Mouse (Mus musculus): ENCODE results near the gene Brd4. TPM values are rescaled to one million over a fixed set of nuclear protein-coding genes. Genes with fewer than 3 reads are reported as not detected.

Brd4 gene
- total and polyA plus RNA-seq, 3 experiments, result 12.3 to 91.4 TPM; not detected in 1

DNA sequence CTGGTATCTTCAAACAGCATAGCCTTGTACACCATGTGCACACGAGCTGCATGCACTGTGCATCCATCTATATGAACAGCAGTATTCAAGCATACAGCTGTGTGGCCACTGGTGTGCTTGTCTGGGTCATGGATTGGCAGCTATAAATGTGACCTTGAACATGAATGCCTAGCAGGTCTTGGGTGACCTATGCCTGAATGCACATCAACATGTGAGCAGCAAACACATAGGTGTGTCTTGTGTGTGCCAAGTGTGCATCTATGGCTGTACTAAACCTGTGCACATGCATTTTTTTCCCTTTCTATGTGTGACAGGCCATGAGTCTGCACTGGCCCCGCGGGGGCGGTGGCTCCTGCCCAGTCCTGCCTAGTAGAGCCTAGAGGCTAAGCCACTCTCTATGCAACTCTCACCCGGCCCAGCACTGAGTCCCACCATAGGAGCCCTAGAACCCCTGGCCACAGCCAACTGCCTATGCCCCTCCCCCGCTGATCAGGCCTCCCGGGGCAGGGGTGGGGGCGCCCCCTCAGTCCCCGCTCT lies 119.2 kb downstream of the Brd4 start:
- no peak for DNase-seq (ENCODE audit: low read depth, low spot score)
- no peak overlapping the region for H3K9ac ChIP-seq (ENCODE audit: control insufficient read depth, low read depth, low read length, poor library complexity, severe bottlenecking)
- H3K4me3 ChIP-seq (ENCODE audit: control insufficient read depth in 1 of 2, insufficient read depth in 1 of 2, low read depth in 2 of 2, low read length in 2 of 2), result no peak overlapping the region
- no peaks in the 10 kb centered on the region for H3K27me3 ChIP-seq (ENCODE audit: control insufficient read depth in 1 of 2, insufficient read depth in 2 of 2, low read length in 2 of 2)
- peaks cover 16 to 38% of the 10 kb centered on the region in 2 experiments for H3K4me1 ChIP-seq (ENCODE audit: control insufficient read depth in 1 of 2, insufficient read depth in 2 of 2, low read length in 2 of 2)
- TF ChIP-seq ZNF384 (IDR thresholded peaks at IDR 0.05; ENCODE audit: low read depth, low read length) (no peak), CHD2 (IDR thresholded peaks at IDR 0.05; ENCODE audit: low read length) (no peak), ELF1 (IDR thresholded peaks at IDR 0.05; ENCODE audit: low read depth, low read length) (no peak), CTCF (IDR thresholded peaks at IDR 0.05 in 2 of 3, conservative IDR thresholded peaks at IDR 0.05 in 1 of 3; ENCODE audit: control insufficient read depth in 1 of 3, insufficient read depth in 1 of 3, low read depth in 2 of 3, low read length in 3 of 3, poor library complexity in 1 of 3, severe bottlenecking in 1 of 3) (no peak), POLR2AphosphoS2 (IDR thresholded peaks at IDR 0.05; ENCODE audit: low read length) (no peak), UBTF (IDR thresholded peaks at IDR 0.05; ENCODE audit: borderline replicate concordance, insufficient read depth, low read depth, low read length) (no peak), HCFC1 (IDR thresholded peaks at IDR 0.05; ENCODE audit: low read depth, low read length) (no peak), E2F4 (IDR thresholded peaks at IDR 0.05; ENCODE audit: borderline replicate concordance, low read depth, low read length) (no peak), SMC3 (IDR thresholded peaks at IDR 0.05; ENCODE audit: low read depth, low read length) (no peak), ZMIZ1 (IDR thresholded peaks at IDR 0.05; ENCODE audit: low read depth, low read length) (no peak), GABPA (IDR thresholded peaks at IDR 0.05; ENCODE audit: low read depth, low read length) (no peak), NELFE (IDR thresholded peaks at IDR 0.05; ENCODE audit: low read depth, low read length) (no peak), ZKSCAN1 (IDR thresholded peaks at IDR 0.05; ENCODE audit: low read depth, low read length) (no peak), BHLHE40 (IDR thresholded peaks at IDR 0.05; ENCODE audit: borderline replicate concordance, low read depth, low read length) (no peak), TBP (IDR thresholded peaks at IDR 0.05; ENCODE audit: low read depth, low read length) (no peak)
- no peaks in the 10 kb centered on the region for H3K9me3 ChIP-seq (replicated peaks; ENCODE audit: insufficient read depth, low read length)
- H3K36me3 ChIP-seq (ENCODE audit: control insufficient read depth in 1 of 2, insufficient read depth in 2 of 2, low read length in 2 of 2), result peaks cover 0 to 29% of the 10 kb centered on the region in 2 experiments; a peak in 2 of 4 replicates
- no peaks in the 10 kb centered on the region for H3K79me2 ChIP-seq (ENCODE audit: control insufficient read depth, insufficient read depth, low read length, poor library complexity)
- no peak overlapping the region for H3K27ac ChIP-seq (ENCODE audit: control insufficient read depth, low read depth, low read length)

GRCm38 (mm10) chr17:32164780-32165179 lies 119.7 kb downstream of the Brd4 start:
- DNase-seq (ENCODE audit: low read depth, low spot score), result no peak
- Histone ChIP-seq H3K27ac (ENCODE audit: control insufficient read depth, low read depth, low read length) (no peak overlapping the region), H3K4me3 (ENCODE audit: control insufficient read depth in 1 of 2, insufficient read depth in 1 of 2, low read depth in 2 of 2, low read length in 2 of 2) (no peak overlapping the region)

More at GRCm38 (mm10) chr17:32164780-32165179, 119.7 kb downstream of the Brd4 start:
- no peaks in the 10 kb centered on the region for H3K9me3 ChIP-seq (replicated peaks; ENCODE audit: insufficient read depth, low read length)
- peaks cover 0 to 28% of the 10 kb centered on the region in 2 experiments; a peak in 2 of 4 replicates for H3K36me3 ChIP-seq (ENCODE audit: control insufficient read depth in 1 of 2, insufficient read depth in 2 of 2, low read length in 2 of 2)
- H3K79me2 ChIP-seq (ENCODE audit: control insufficient read depth, insufficient read depth, low read length, poor library complexity), result no peaks in the 10 kb centered on the region
- H3K4me1 ChIP-seq (ENCODE audit: control insufficient read depth in 1 of 2, insufficient read depth in 2 of 2, low read length in 2 of 2), result peaks cover 14 to 35% of the 10 kb centered on the region in 2 experiments
- H3K27me3 ChIP-seq (ENCODE audit: control insufficient read depth in 1 of 2, insufficient read depth in 2 of 2, low read length in 2 of 2), result no peaks in the 10 kb centered on the region
- H3K9ac ChIP-seq (ENCODE audit: control insufficient read depth, low read depth, low read length, poor library complexity, severe bottlenecking), result no peak overlapping the region
- TF ChIP-seq RCOR1 (IDR thresholded peaks at IDR 0.05; ENCODE audit: low read depth, low read length) (no peak), ZNF384 (IDR thresholded peaks at IDR 0.05; ENCODE audit: low read depth, low read length) (peak; percentile 71; the same call in 1 of the 2 replicates), MYC (IDR thresholded peaks at IDR 0.05; ENCODE audit: low read depth, low read length) (no peak), MAFK (IDR thresholded peaks at IDR 0.05; ENCODE audit: borderline replicate concordance, low read depth, low read length) (no peak)

Data from MEL (cell line).